Mouse (Mus musculus): ENCODE data around the gene Siglec1. TPM values are rescaled to one million over a fixed set of nuclear protein-coding genes. Genes with fewer than 3 reads are reported as not detected.

Siglec1 gene
- polyA plus RNA-seq, 1 experiment from 2014 or later, result 0.49 TPM

DNA sequence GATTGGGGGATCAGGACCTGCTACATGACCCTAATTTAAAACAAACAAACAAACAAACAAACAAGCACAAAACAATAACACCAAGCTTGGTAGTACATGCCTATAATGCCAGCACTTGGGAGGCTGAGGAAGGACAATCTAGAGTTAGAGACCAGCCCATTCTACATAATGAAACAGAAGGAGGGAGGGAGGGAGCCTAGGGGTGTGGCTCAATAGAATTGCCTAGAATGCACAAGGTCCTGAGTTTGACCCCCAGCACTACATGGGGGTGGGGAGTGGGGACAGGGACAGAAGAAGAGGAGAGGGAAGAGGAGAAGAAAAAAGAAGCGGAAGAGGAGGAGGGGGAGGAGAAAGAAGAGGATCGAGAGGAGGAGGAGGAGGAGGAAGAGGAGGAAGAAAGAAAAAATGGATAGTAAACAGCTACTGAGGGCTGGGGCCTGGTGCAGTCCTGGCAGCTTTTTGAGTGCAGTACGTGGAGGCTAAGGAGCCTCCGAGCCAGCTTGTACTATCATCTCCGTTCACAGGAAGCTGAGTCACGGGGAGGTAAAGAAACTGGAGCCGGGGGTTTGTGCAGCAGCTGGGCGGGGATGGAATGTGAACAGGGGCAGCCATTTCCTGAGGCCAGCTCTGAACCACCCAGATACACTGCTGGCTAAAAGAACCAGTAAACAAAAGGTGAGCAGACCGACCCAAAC lies 9.7 kb upstream of the Siglec1 start:
- ATAC-seq (no peak), DNase-seq (ENCODE audit: low read depth, low spot score) (no peak)
- in situ Hi-C loops (cut with MboI; ENCODE audit: low pct_unique_long_range_greater_than_20kb), result loop anchor here (10.0 kb wide), 1 partner anchor 319 kb away; no protein-coding TSS in a partner anchor
- POLR2A ChIA-PET, result interaction anchor here (0.6 to 1.1 kb wide), 3 partner anchors 23 to 305 kb away, joined by 3 to 8 read pairs (median 4); partner anchors contain the start of gene 1700037H04Rik
- CTCF ChIA-PET, result interaction anchor here (1.0 to 3.0 kb wide), 8 partner anchors 37 to 320 kb away, joined by 3 to 15 read pairs (median 6); partner anchors contain the start of gene 1700037H04Rik
- no peak for TF ChIP-seq CTCF (IDR thresholded peaks at IDR 0.05)
- H3K27me3 ChIP-seq, result no peaks in the 10 kb centered on the region

- peak; percentile 44 for ATAC-seq
- in situ Hi-C loops (cut with MboI; ENCODE audit: low pct_unique_long_range_greater_than_20kb), result loop anchor here (5.0 to 10.0 kb wide), 3 partner anchors 67 to 320 kb away; partner anchors contain the start of gene 1700037H04Rik
- POLR2A ChIA-PET, result interaction anchor here (1.9 kb wide), 1 partner anchor 65 kb away, joined by 6 read pairs; the partner anchor contains the start of gene 1700037H04Rik
- no peak for DNase-seq (ENCODE audit: low read depth, low spot score)
- peak; percentile 95 for TF ChIP-seq CTCF (IDR thresholded peaks at IDR 0.05)
- CTCF ChIA-PET, result interaction anchor here (0.6 to 3.0 kb wide), 21 partner anchors 8 to 322 kb away, joined by 3 to 15 read pairs (median 3); partner anchors contain the start of genes 1700037H04Rik, Pank2 and Siglec1
- no peaks in the 10 kb centered on the region for H3K27me3 ChIP-seq
Observed at GRCm38 (mm10) chr2:131094823-131095222, 8.3 kb upstream of the Siglec1 start.

GRCm38 (mm10) chr2:131093577-131093976 lies 7.0 kb upstream of the Siglec1 start:
- in situ Hi-C loops (cut with MboI; ENCODE audit: low pct_unique_long_range_greater_than_20kb), result loop anchor here (5.0 to 10.0 kb wide), 3 partner anchors 69 to 321 kb away; partner anchors contain the start of gene 1700037H04Rik
- POLR2A ChIA-PET, result interaction anchor here (1.9 kb wide), 1 partner anchor 66 kb away, joined by 6 read pairs; the partner anchor contains the start of gene 1700037H04Rik
- CTCF ChIA-PET, result interaction anchor here (1.1 to 3.0 kb wide), 9 partner anchors 27 to 323 kb away, joined by 3 to 15 read pairs (median 4); partner anchors contain the start of gene Pank2

GRCm38 (mm10) chr2:131090852-131091251 lies 4.3 kb upstream of the Siglec1 start:
- POLR2A ChIA-PET, result no interaction called here
- no peak for TF ChIP-seq CTCF (IDR thresholded peaks at IDR 0.05)
- ATAC-seq (no peak), DNase-seq (ENCODE audit: low read depth, low spot score) (no peak)
- in situ Hi-C loops (cut with MboI; ENCODE audit: low pct_unique_long_range_greater_than_20kb), result loop anchor here (5.0 to 10.0 kb wide), 3 partner anchors 71 to 324 kb away; partner anchors contain the start of gene 1700037H04Rik
- CTCF ChIA-PET, result interaction anchor here (1.4 kb wide), 1 partner anchor 161 kb away, joined by 3 read pairs; no protein-coding TSS in a partner anchor
- no peaks in the 10 kb centered on the region for H3K27me3 ChIP-seq

More at GRCm38 (mm10) chr2:131093577-131093976, 7.0 kb upstream of the Siglec1 start:
- no peaks in the 10 kb centered on the region for H3K27me3 ChIP-seq
- DNase-seq (ENCODE audit: low read depth, low spot score) (no peak), ATAC-seq (no peak)
- TF ChIP-seq CTCF (IDR thresholded peaks at IDR 0.05), result no peak

- in situ Hi-C loops (cut with MboI; ENCODE audit: low pct_unique_long_range_greater_than_20kb), result loop anchor here (5.0 to 10.0 kb wide), 3 partner anchors 73 to 325 kb away; partner anchors contain the start of gene 1700037H04Rik
- POLR2A ChIA-PET, result no interaction called here
Observed at GRCm38 (mm10) chr2:131089634-131090033, 3.1 kb upstream of the Siglec1 start.

GRCm38 (mm10) chr2:131088581-131088980 lies 2.0 kb upstream of the Siglec1 start:
- CTCF ChIA-PET, result interaction anchor here (1.0 kb wide), 1 partner anchor 126 kb away, joined by 3 read pairs; no protein-coding TSS in a partner anchor
- no peak for TF ChIP-seq CTCF (IDR thresholded peaks at IDR 0.05)
- POLR2A ChIA-PET, result no interaction called here
- in situ Hi-C loops (cut with MboI; ENCODE audit: low pct_unique_long_range_greater_than_20kb), result no loop called here
- H3K27me3 ChIP-seq, result no peaks in the 10 kb centered on the region
- DNase-seq (ENCODE audit: low read depth, low spot score) (no peak), ATAC-seq (no peak)

More at GRCm38 (mm10) chr2:131089634-131090033, 3.1 kb upstream of the Siglec1 start:
- ATAC-seq, result no peak
- CTCF ChIA-PET, result interaction anchor here (1.0 to 1.4 kb wide), 4 partner anchors 9 to 162 kb away, joined by 3 to 4 read pairs (median 3); no protein-coding TSS in a partner anchor
- no peaks in the 10 kb centered on the region for H3K27me3 ChIP-seq
- no peak for TF ChIP-seq CTCF (IDR thresholded peaks at IDR 0.05)
- no peak for DNase-seq (ENCODE audit: low read depth, low spot score)

DNA sequence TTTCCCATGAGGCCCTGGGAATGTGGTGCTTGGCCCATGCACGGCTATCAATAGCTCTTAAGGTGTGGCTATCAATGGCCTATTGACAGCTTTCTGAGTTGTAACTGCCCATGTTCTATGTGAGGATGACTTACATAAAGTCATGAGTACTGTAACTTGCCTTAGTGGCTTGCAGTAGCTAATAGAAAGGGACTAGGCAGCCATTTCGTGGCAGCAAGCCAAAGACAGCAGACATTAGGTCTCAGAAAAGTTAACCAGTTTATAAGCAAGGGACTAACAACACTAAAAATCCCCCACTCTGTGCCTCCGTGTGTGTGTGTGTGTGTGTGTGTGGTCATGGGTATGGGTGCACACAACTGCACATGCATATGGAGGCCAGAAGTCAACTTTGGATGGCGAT lies 2.4 kb downstream of the Siglec1 start:
- ATAC-seq (no peak), DNase-seq (ENCODE audit: low read depth, low spot score) (no peak)
- H3K27me3 ChIP-seq, result peaks cover 5% of the 10 kb centered on the region
- ChIA-PET POLR2A (no interaction called here), CTCF (interaction anchor here (1.0 kb wide), 2 partner anchors 10 to 83 kb away, joined by 3 read pairs; no protein-coding TSS in a partner anchor)
- in situ Hi-C loops (cut with MboI; ENCODE audit: low pct_unique_long_range_greater_than_20kb), result no loop called here
- TF ChIP-seq CTCF (IDR thresholded peaks at IDR 0.05), result no peak

DNA sequence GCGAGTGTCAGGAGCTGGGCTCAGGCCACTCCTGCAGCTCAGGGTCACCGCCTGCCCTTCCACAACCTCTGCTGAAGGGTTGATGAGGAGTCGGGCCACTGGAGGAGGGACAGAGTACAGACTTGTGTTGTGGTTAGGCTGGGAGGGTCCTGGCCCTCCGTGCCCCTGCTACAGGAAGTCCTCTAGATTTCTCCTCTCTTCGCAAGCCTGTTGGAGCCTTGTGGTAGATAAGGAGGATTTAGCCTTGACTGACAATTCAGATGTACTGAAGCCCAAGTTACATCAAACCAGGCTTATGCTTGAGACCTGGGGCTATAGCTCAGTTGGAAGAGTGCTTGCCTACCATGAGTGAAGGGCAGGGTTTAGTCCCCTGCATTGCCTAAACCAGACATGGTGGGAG lies 6.1 kb downstream of the Siglec1 start:
- ATAC-seq (no peak), DNase-seq (ENCODE audit: low read depth, low spot score) (no peak)
- ChIA-PET CTCF (interaction anchor here (0.7 kb wide), 1 partner anchor 9 kb away, joined by 4 read pairs; no protein-coding TSS in a partner anchor), POLR2A (no interaction called here)
- no peak for TF ChIP-seq CTCF (IDR thresholded peaks at IDR 0.05)
- peaks cover 16% of the 10 kb centered on the region for H3K27me3 ChIP-seq
- in situ Hi-C loops (cut with MboI; ENCODE audit: low pct_unique_long_range_greater_than_20kb), result no loop called here

GRCm38 (mm10) chr2:131072536-131072935 lies 14.0 kb downstream of the Siglec1 start:
- no peak for ATAC-seq
- no peaks in the 10 kb centered on the region for H3K27me3 ChIP-seq
- no peak for TF ChIP-seq CTCF (IDR thresholded peaks at IDR 0.05)
- in situ Hi-C loops (cut with MboI; ENCODE audit: low pct_unique_long_range_greater_than_20kb), result no loop called here
- POLR2A ChIA-PET, result no interaction called here
- DNase-seq (ENCODE audit: low read depth, low spot score), result no peak
- CTCF ChIA-PET, result no interaction called here

- CTCF ChIA-PET, result interaction anchor here (0.6 to 1.4 kb wide), 2 partner anchors 27 to 66 kb away, joined by 3 read pairs; partner anchors contain the start of gene Gm11037
- DNase-seq (ENCODE audit: low read depth, low spot score) (no peak), ATAC-seq (no peak)
- no peaks in the 10 kb centered on the region for H3K27me3 ChIP-seq
- POLR2A ChIA-PET, result no interaction called here
- in situ Hi-C loops (cut with MboI; ENCODE audit: low pct_unique_long_range_greater_than_20kb), result no loop called here
- TF ChIP-seq CTCF (IDR thresholded peaks at IDR 0.05), result no peak
Observed at GRCm38 (mm10) chr2:131067481-131067880, 19.1 kb downstream of the Siglec1 start.

Measured in Patski (cell line).